8 mouse cellular contexts compared by ENCODE assay signal in the genomic region with DNA sequence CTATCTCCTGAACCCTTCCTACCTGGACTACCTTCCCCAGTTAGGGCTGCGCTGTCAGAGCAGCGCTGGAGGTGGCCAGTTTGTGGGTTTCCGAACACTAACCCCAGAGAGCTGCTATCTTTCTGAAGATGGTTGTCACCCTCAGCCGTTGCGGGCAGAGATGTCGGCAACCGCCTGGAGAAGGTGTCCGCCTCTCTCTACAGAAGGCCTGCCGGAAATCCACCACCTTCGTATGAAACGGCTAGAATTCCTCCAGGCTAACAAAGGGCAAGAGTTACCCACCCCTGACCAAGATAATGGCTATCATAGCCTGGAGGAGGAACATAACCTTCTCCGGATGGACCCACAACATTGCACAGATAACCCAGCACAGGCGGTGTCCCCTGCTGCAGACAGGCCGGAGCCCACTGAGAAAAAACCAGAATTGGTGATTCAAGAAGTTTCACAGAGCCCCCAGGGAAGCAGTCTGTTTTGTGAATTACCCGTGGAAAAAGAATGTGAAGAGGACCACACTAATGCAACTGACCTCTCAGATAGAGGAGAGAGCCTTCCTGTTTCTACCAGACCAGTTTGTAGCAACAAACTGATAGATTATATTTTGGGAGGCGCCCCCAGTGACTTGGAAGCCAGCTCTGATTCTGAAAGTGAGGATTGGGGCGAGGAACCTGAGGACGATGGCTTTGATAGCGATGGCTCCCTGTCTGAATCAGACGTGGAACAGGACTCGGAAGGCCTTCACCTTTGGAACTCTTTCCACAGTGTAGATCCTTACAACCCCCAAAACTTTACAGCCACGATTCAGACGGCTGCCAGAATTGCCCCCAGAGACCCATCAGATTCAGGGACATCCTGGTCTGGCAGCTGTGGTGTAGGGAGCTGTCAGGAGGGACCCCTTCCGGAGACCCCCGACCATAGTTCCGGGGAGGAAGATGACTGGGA. TPM values are rescaled to one million over a fixed set of nuclear protein-coding genes. Genes with fewer than 3 reads are reported as not detected.
DNase-seq lines count a peak whose midpoint lies in the region; ATAC-seq and TF ChIP-seq lines count a peak whose summit lies in the region.

No protein-coding gene starts in this region.

- in situ Hi-C loops in CH12.LX (cut with MboI; ENCODE audit: low pct_ligation_motif_present, low pct_unique_long_range_greater_than_20kb, low sequenced_read_pairs), result no loop called here

- TF ChIP-seq POLR2A in CH12.LX (IDR thresholded peaks at IDR 0.05; ENCODE audit: low read depth, low read length), result no peak

- peak; percentile 11 for DNase-seq in cerebellum, adult 8-10 months
- no peak for DNase-seq in cerebellum, adult 18-20 months
- no peak for DNase-seq in CH12.LX (ENCODE audit: extremely low read depth)
- DNase-seq in natural killer cell, adult 2 months (ENCODE audit: low spot score in 2 of 2), result peak; percentile 45 to 60
- DNase-seq in urinary bladder, postnatal 14 days (ENCODE audit: low spot score), result no peak
- DNase-seq in urinary bladder, postnatal 25 days (ENCODE audit: low spot score), result no peak

- dilution Hi-C loops in CH12.LX (cut with MboI; ENCODE audit: extremely low pct_ligation_motif_present, extremely low pct_unique_long_range_greater_than_20kb, low sequenced_read_pairs), result no loop called here

- peaks cover 65% of the 10 kb centered on the region for H3K79me2 ChIP-seq in CH12.LX (replicated peaks; ENCODE audit: control insufficient read depth, extremely low read depth, insufficient read depth, poor library complexity, severe bottlenecking)

- peak overlapping the region; percentile 91 for H3K9ac ChIP-seq in CH12.LX (ENCODE audit: insufficient read depth, low read depth)
- peak overlapping the region; percentile 97 for H3K9ac ChIP-seq in forebrain, embryonic 13.5 days
- peak overlapping the region; percentile 96 for H3K9ac ChIP-seq in kidney, embryonic 15.5 days

- no peak for TF ChIP-seq EP300 in CH12.LX (IDR thresholded peaks at IDR 0.05; ENCODE audit: low read length)

- WGBS in forebrain, embryonic 13.5 days, result 20% methylated on average over 26 of the region's 26 CpGs
- 8% methylated on average over 26 of the region's 26 CpGs for WGBS in kidney, embryonic 15.5 days

- H3K9me3 ChIP-seq in CH12.LX (replicated peaks; ENCODE audit: low read length), result no peaks in the 10 kb centered on the region
- no peaks in the 10 kb centered on the region for H3K9me3 ChIP-seq in forebrain, embryonic 13.5 days (replicated peaks)
- no peaks in the 10 kb centered on the region for H3K9me3 ChIP-seq in kidney, embryonic 15.5 days (replicated peaks)

- peaks cover 4 to 22% of the 10 kb centered on the region in 2 experiments; a peak in 3 of 4 replicates for H3K4me1 ChIP-seq in CH12.LX (ENCODE audit: control insufficient read depth in 1 of 2, insufficient read depth in 2 of 2)
- H3K4me1 ChIP-seq in forebrain, embryonic 13.5 days, result peaks cover 60% of the 10 kb centered on the region
- H3K4me1 ChIP-seq in kidney, embryonic 15.5 days, result peaks cover 50% of the 10 kb centered on the region

- no peak for ATAC-seq in forebrain, embryonic 13.5 days
- ATAC-seq in kidney, embryonic 15.5 days (replicated peaks; ENCODE audit: low FRiP score), result no peak

- H3K27me3 ChIP-seq in CH12.LX (replicated peaks), result no peaks in the 10 kb centered on the region
- H3K27me3 ChIP-seq in forebrain, embryonic 13.5 days, result no peaks in the 10 kb centered on the region
- no peaks in the 10 kb centered on the region for H3K27me3 ChIP-seq in kidney, embryonic 15.5 days

- H3K27ac ChIP-seq in CH12.LX (ENCODE audit: insufficient read depth, low read depth), result no peak overlapping the region
- H3K27ac ChIP-seq in forebrain, embryonic 13.5 days, result peak overlapping the region; percentile 93; the same call in 1 of the 2 replicates
- peak overlapping the region; percentile 98 for H3K27ac ChIP-seq in kidney, embryonic 15.5 days

- H3K4me2 ChIP-seq in CH12.LX (ENCODE audit: insufficient read depth, low read depth, poor library complexity, severe bottlenecking), result peak overlapping the region; percentile 91
- peak overlapping the region; percentile 100 for H3K4me2 ChIP-seq in forebrain, embryonic 13.5 days
- H3K4me2 ChIP-seq in kidney, embryonic 15.5 days, result peak overlapping the region; percentile 95

- no peak for TF ChIP-seq CTCF in CH12.LX (conservative IDR thresholded peaks at IDR 0.05 in 1 of 2, IDR thresholded peaks at IDR 0.05 in 1 of 2; ENCODE audit: low read depth in 2 of 2, low read length in 2 of 2)

- peak overlapping the region; percentile 94 to 99 (median 98) for H3K4me3 ChIP-seq in CH12.LX (replicated peaks in 1 of 3; ENCODE audit: low read depth in 2 of 3, low read length in 2 of 3, poor library complexity in 1 of 3)
- H3K4me3 ChIP-seq in forebrain, embryonic 13.5 days, result peak overlapping the region; percentile 98
- H3K4me3 ChIP-seq in kidney, embryonic 15.5 days (replicated peaks), result peak overlapping the region; percentile 92

- TF ChIP-seq RAD21 in CH12.LX (IDR thresholded peaks at IDR 0.05; ENCODE audit: low read depth, low read length), result no peak

- H3K36me3 ChIP-seq in CH12.LX (replicated peaks in 1 of 2; ENCODE audit: control insufficient read depth in 1 of 2, insufficient read depth in 1 of 2, low read length in 1 of 2), result peaks cover 38 to 44% of the 10 kb centered on the region in 2 experiments
- peaks cover 21% of the 10 kb centered on the region for H3K36me3 ChIP-seq in forebrain, embryonic 13.5 days (ENCODE audit: poor library complexity, severe bottlenecking)
- H3K36me3 ChIP-seq in kidney, embryonic 15.5 days, result peaks cover 36% of the 10 kb centered on the region

TF ChIP-seq in CH12.LX, 34 proteins besides CTCF, POLR2A, EP300 and RAD21:
- TF ChIP-seq JUND (conservative IDR thresholded peaks at IDR 0.05; ENCODE audit: low read depth, low read length) (no peak), NELFE (IDR thresholded peaks at IDR 0.05; ENCODE audit: low read depth, low read length) (no peak), MXI1 (IDR thresholded peaks at IDR 0.05; ENCODE audit: low read depth, low read length) (no peak), USF1 (IDR thresholded peaks at IDR 0.05; ENCODE audit: low read depth, low read length) (no peak), POLR2AphosphoS2 (IDR thresholded peaks at IDR 0.05; ENCODE audit: low read depth, low read length) (no peak), ZMIZ1 (IDR thresholded peaks at IDR 0.05; ENCODE audit: low read depth, low read length) (no peak), MYC (IDR thresholded peaks at IDR 0.05; ENCODE audit: low read depth, low read length) (no peak), CHD2 (IDR thresholded peaks at IDR 0.05; ENCODE audit: low read length) (no peak), SIN3A (IDR thresholded peaks at IDR 0.05; ENCODE audit: low read length) (peak; percentile 6), CHD1 (IDR thresholded peaks at IDR 0.05; ENCODE audit: low read depth, low read length) (peak; percentile 55; the same call in 1 of the 2 replicates), TCF12 (IDR thresholded peaks at IDR 0.05; ENCODE audit: low read depth, low read length) (no peak), E2F4 (IDR thresholded peaks at IDR 0.05; ENCODE audit: insufficient replicate concordance, low read depth, low read length) (no peak), ZKSCAN1 (IDR thresholded peaks at IDR 0.05; ENCODE audit: borderline replicate concordance, low read depth, low read length) (no peak), GABPA (IDR thresholded peaks at IDR 0.05; ENCODE audit: insufficient replicate concordance, low read depth, low read length) (no peak), PAX5 (IDR thresholded peaks at IDR 0.05; ENCODE audit: low read length) (no peak), NRF1 (IDR thresholded peaks at IDR 0.05; ENCODE audit: low read depth, low read length) (no peak), ELF1 (IDR thresholded peaks at IDR 0.05; ENCODE audit: low read depth, low read length) (no peak), MEF2A (IDR thresholded peaks at IDR 0.05; ENCODE audit: borderline replicate concordance, low read depth, low read length) (no peak)

RNA-seq across cellular contexts. Expression of a gene that starts 1.7 kb away (rescaled TPM):
- 47.6 and 50.6 TPM in 2 replicates for total RNA-seq in CH12.LX (2012; rRNA removed)
- 46.7 and 47.5 TPM in 2 replicates for total RNA-seq in CH12.LX (2014; rRNA removed)
- 31.4 and 33.1 TPM in 2 replicates for polyA plus RNA-seq in CH12.LX (2012; ENCODE audit: insufficient read length, low read depth)
- 34.8 and 38.6 TPM in 2 replicates for polyA plus RNA-seq in forebrain, embryonic 13.5 days (2015; fragmentation: Nextera tagmentation; extraction: Ambion mirVana)
- polyA plus RNA-seq in kidney, embryonic 15.5 days (2015; fragmentation: Nextera tagmentation; extraction: Ambion mirVana), result 42.1 and 42.2 TPM in 2 replicates

RNA-seq across cellular contexts. Expression of a gene that starts 31.4 kb away (rescaled TPM):
- total RNA-seq in CH12.LX (2012; rRNA removed) (not detected in 2 replicates), CH12.LX (2014; rRNA removed) (not detected in 2 replicates)
- 0.07 and 0.08 TPM in 2 replicates for polyA plus RNA-seq in CH12.LX (2012; ENCODE audit: insufficient read length, low read depth)
- polyA plus RNA-seq in forebrain, embryonic 13.5 days (2015; fragmentation: Nextera tagmentation; extraction: Ambion mirVana), result 13.5 and 14.9 TPM in 2 replicates
- polyA plus RNA-seq in kidney, embryonic 15.5 days (2015; fragmentation: Nextera tagmentation; extraction: Ambion mirVana), result 6.9 and 8.4 TPM in 2 replicates

Comparison
In these comparisons a context has a peak if more than half of its experiments do, and no peak if none do; other contexts are left out.
1. DNase-seq: peak in cerebellum, adult 8-10 months (single experiment) and natural killer cell, adult 2 months (2 of 2); none in cerebellum, adult 18-20 months (0 of 2), CH12.LX (single experiment), urinary bladder, postnatal 14 days (single experiment) and urinary bladder, postnatal 25 days (single experiment).
2. Peak in every context shown above with its lines, with median percentiles within 50 percentile points of each other: H3K4me2 ChIP-seq, H3K4me3 ChIP-seq and H3K9ac ChIP-seq.